Mouse (Mus musculus) erythroblast, adult 5-6 weeks (primary cell): ENCODE measurements around the gene Hemk1. TPM values are rescaled to one million over a fixed set of nuclear protein-coding genes. Genes with fewer than 3 reads are reported as not detected.

Experiments used
- ATAC-seq: replicated peaks from 2 replicates; pipeline ENCODE4 v1.8.0; 2016; ENCODE audit warnings: moderate number of reproducible peaks, mild to moderate bottlenecking, moderate TSS enrichment, inconsistent platforms; ENCODE audit not compliant: poor library complexity, low FRiP score, severe bottlenecking
- total RNA-seq, 2 experiments: library from RNA; stranded (forward) in 1 of 2; stranded (reverse) in 1 of 2; fragments of 150-400 nt in 1 of 2; fragments of 200-764, 138-1000 nt in 1 of 2; gene quantifications; 2 replicates each; pipeline versions ENCODE4 v1.2.3 to v1.2.4; 2015 to 2017; ENCODE audit warnings: low replicate concordance in 2 of 2

Hemk1 gene
- total RNA-seq, 2 experiments from 2014 or later = 0.94 TPM; not detected in 1

GRCm38 (mm10) chr9:107344027-107344426, 5.9 kb upstream of the Hemk1 start:
- no peak for ATAC-seq

GRCm38 (mm10) chr9:107343146-107343943, 5.2 kb upstream of the Hemk1 start:
- no peak for ATAC-seq

GRCm38 (mm10) chr9:107342201-107342709, 4.1 kb upstream of the Hemk1 start:
- ATAC-seq = no peak

- no peak for ATAC-seq
These were observed 2.9 kb upstream of the Hemk1 start for GRCm38 (mm10) chr9:107340911-107341645.

- ATAC-seq = no peak; the same call in 1 of the 2 replicates
These were observed 2.2 kb upstream of the Hemk1 start, which contains the start of gene 6430571L13Rik for GRCm38 (mm10) chr9:107340267-107340859. TSS of gene 6430571L13Rik (plus strand) at chr9:107340602.

- ATAC-seq = no peak
These were observed 1.8 kb downstream of the Hemk1 start for GRCm38 (mm10) chr9:107336386-107336785.

- ATAC-seq = peak; percentile 81
These were observed 2.2 kb downstream of the Hemk1 start for GRCm38 (mm10) chr9:107335909-107336308.

GRCm38 (mm10) chr9:107335046-107335445, 3.1 kb downstream of the Hemk1 start:
- no peak for ATAC-seq

GRCm38 (mm10) chr9:107334356-107334755, 3.8 kb downstream of the Hemk1 start:
- ATAC-seq = no peak

- ATAC-seq = no peak
These were observed 4.5 kb downstream of the Hemk1 start for GRCm38 (mm10) chr9:107333686-107334085.

GRCm38 (mm10) chr9:107330791-107331190, 7.4 kb downstream of the Hemk1 start:
- ATAC-seq = no peak

- no peak for ATAC-seq
These were observed 10.1 kb downstream of the Hemk1 start for GRCm38 (mm10) chr9:107327879-107328620.

- ATAC-seq = no peak
These were observed 12.2 kb downstream of the Hemk1 start for GRCm38 (mm10) chr9:107325904-107326303.

- no peak for ATAC-seq
These were observed 13.2 kb downstream of the Hemk1 start for GRCm38 (mm10) chr9:107324799-107325561.

GRCm38 (mm10) chr9:107323558-107323957, 14.6 kb downstream of the Hemk1 start:
- ATAC-seq = no peak

GRCm38 (mm10) chr9:107322461-107323050, 15.6 kb downstream of the Hemk1 start:
- no peak for ATAC-seq

- ATAC-seq = no peak
These were observed 22.4 kb downstream of the Hemk1 start for GRCm38 (mm10) chr9:107315791-107316190.

- no peak for ATAC-seq
These were observed 24.2 kb downstream of the Hemk1 start for GRCm38 (mm10) chr9:107313926-107314325.
